Mouse (Mus musculus) CH12.LX (cell line): Measurements from ENCODE around the gene Cryba1. TPM values are rescaled to one million over a fixed set of nuclear protein-coding genes. Genes with fewer than 3 reads are reported as not detected.

Experiments used
- DNase-seq: peaks from one replicate; pipeline ENCODE4 v3.0.0-alpha.2; 2013; ENCODE audit errors: extremely low read depth
- H3K27ac ChIP-seq: 2 replicates; pipeline ENCODE4 v1.5.1; 2012; ENCODE audit warnings: low read depth, mild to moderate bottlenecking, control low read depth, moderate library complexity; ENCODE audit not compliant: insufficient read depth
- H3K27me3 ChIP-seq: replicated peaks from 2 replicates; pipeline ENCODE3; 2012; ENCODE audit warnings: inconsistent platforms
- H3K36me3 ChIP-seq, 2 experiments: replicated peaks in 1 of 2; 2 replicates each; pipeline versions ENCODE3 to v1.6.1; 2012; ENCODE audit warnings: inconsistent platforms in 1 of 2, low read length in 1 of 2, mild to moderate bottlenecking in 1 of 2, mixed read lengths in 1 of 2, moderate library complexity in 1 of 2; ENCODE audit not compliant: control insufficient read depth in 1 of 2, insufficient read depth in 1 of 2
- H3K4me1 ChIP-seq, 2 experiments: 2 replicates each; pipeline ENCODE4 v1.6.1; 2012; ENCODE audit warnings: inconsistent platforms in 1 of 2, moderate library complexity in 1 of 2; ENCODE audit not compliant: insufficient read depth in 2 of 2, control insufficient read depth in 1 of 2
- H3K4me2 ChIP-seq: 2 replicates; pipeline ENCODE4 v1.6.1; 2012; ENCODE audit warnings: low read depth, mild to moderate bottlenecking, control low read depth; ENCODE audit not compliant: poor library complexity, insufficient read depth, severe bottlenecking
- H3K4me3 ChIP-seq, 3 experiments: fragments of 150-350 bp in 1 of 3; sonication (generic) in 1 of 3; replicated peaks in 1 of 3; 2 replicates each; pipeline versions ENCODE3 to v1.5.1; 2011 to 2012; ENCODE audit warnings: low read depth in 2 of 3, low read length in 2 of 3, mild to moderate bottlenecking in 2 of 3, moderate library complexity in 2 of 3, control low read depth in 1 of 3, improper control_type of control experiment in 1 of 3, inconsistent platforms in 1 of 3, mixed read lengths in 1 of 3; ENCODE audit not compliant: poor library complexity in 1 of 3
- H3K79me2 ChIP-seq: replicated peaks from 2 replicates; pipeline ENCODE4 v1.6.1; 2012; ENCODE audit warnings: mild to moderate bottlenecking, moderate library complexity; ENCODE audit not compliant: control insufficient read depth, poor library complexity, insufficient read depth, severe bottlenecking; ENCODE audit errors: extremely low read depth
- H3K9ac ChIP-seq: 2 replicates; pipeline ENCODE4 v1.6.1; 2012; ENCODE audit warnings: low read depth, mild to moderate bottlenecking, control low read depth, moderate library complexity; ENCODE audit not compliant: insufficient read depth
- H3K9me3 ChIP-seq: replicated peaks from 2 replicates; pipeline ENCODE3; 2012; ENCODE audit warnings: low read length, inconsistent platforms, mixed read lengths
- EP300 ChIP-seq: IDR thresholded peaks from 2 replicates; pipeline ENCODE4 v1.6.1; 2011; ENCODE audit warnings: low read length, improper control_type of control experiment
- GABPA ChIP-seq: IDR thresholded peaks from 2 replicates; pipeline ENCODE4 v1.6.1; 2012; ENCODE audit warnings: low read depth, low read length, improper control_type of control experiment, inconsistent platforms; ENCODE audit not compliant: insufficient replicate concordance
- HCFC1 ChIP-seq: IDR thresholded peaks from 2 replicates; pipeline ENCODE4 v1.6.1; 2012; ENCODE audit warnings: low read depth, mild to moderate bottlenecking, inconsistent platforms, low read length, improper control_type of control experiment
- IRF4 ChIP-seq: IDR thresholded peaks from 2 replicates; pipeline ENCODE4 v1.6.1; 2014; ENCODE audit warnings: low read depth, mild to moderate bottlenecking, inconsistent platforms, low read length, improper control_type of control experiment
- JUN ChIP-seq: IDR thresholded peaks from 2 replicates; pipeline ENCODE4 v1.6.1; 2011; ENCODE audit warnings: low read depth, mild to moderate bottlenecking, low read length, improper control_type of control experiment, moderate library complexity; ENCODE audit not compliant: insufficient read depth
- JUND ChIP-seq: conservative IDR thresholded peaks from 2 replicates; pipeline ENCODE4 v1.6.1; 2011; ENCODE audit warnings: low read depth, low read length, improper control_type of control experiment
- KAT2A ChIP-seq: IDR thresholded peaks from 2 replicates; pipeline ENCODE4 v1.6.1; 2012; ENCODE audit warnings: low read length, improper control_type of control experiment, inconsistent platforms; ENCODE audit not compliant: insufficient replicate concordance
- MAFK ChIP-seq: IDR thresholded peaks from 2 replicates; pipeline ENCODE4 v1.6.1; 2011; ENCODE audit warnings: low read length, improper control_type of control experiment; ENCODE audit not compliant: insufficient replicate concordance
- MAZ ChIP-seq: IDR thresholded peaks from 2 replicates; pipeline ENCODE4 v1.6.1; 2012; ENCODE audit warnings: low read depth, mild to moderate bottlenecking, inconsistent platforms, low read length, improper control_type of control experiment, moderate library complexity
- MYC ChIP-seq: IDR thresholded peaks from 2 replicates; pipeline ENCODE4 v1.6.1; 2011; ENCODE audit warnings: low read depth, mild to moderate bottlenecking, improper control_type of control experiment, low read length
- NELFE ChIP-seq: IDR thresholded peaks from 2 replicates; pipeline ENCODE4 v1.6.1; 2011; ENCODE audit warnings: low read depth, low read length, improper control_type of control experiment
- NRF1 ChIP-seq: IDR thresholded peaks from 2 replicates; pipeline ENCODE4 v1.6.1; 2014; ENCODE audit warnings: low read depth, mild to moderate bottlenecking, inconsistent platforms, low read length, improper control_type of control experiment, moderate library complexity
- PAX5 ChIP-seq: IDR thresholded peaks from 2 replicates; pipeline ENCODE4 v1.6.1; 2012; ENCODE audit warnings: low read length, inconsistent platforms, mixed read lengths
- RAD21 ChIP-seq: IDR thresholded peaks from 2 replicates; pipeline ENCODE4 v1.6.1; 2011; ENCODE audit warnings: low read depth, mild to moderate bottlenecking, low read length, improper control_type of control experiment, moderate library complexity
- RCOR1 ChIP-seq: conservative IDR thresholded peaks from 2 replicates; pipeline ENCODE4 v1.6.1; 2012; ENCODE audit warnings: low read depth, mild to moderate bottlenecking, inconsistent platforms, low read length, improper control_type of control experiment
- SIN3A ChIP-seq: IDR thresholded peaks from 2 replicates; pipeline ENCODE4 v1.6.1; 2012; ENCODE audit warnings: low read length, improper control_type of control experiment, inconsistent platforms
- TBP ChIP-seq: conservative IDR thresholded peaks from 2 replicates; pipeline ENCODE4 v1.6.1; 2011; ENCODE audit warnings: low read depth, low read length, improper control_type of control experiment
- USF2 ChIP-seq: conservative IDR thresholded peaks from 2 replicates; pipeline ENCODE4 v1.6.1; 2011; ENCODE audit warnings: low read depth, low read length, improper control_type of control experiment
- ZC3H11A ChIP-seq: IDR thresholded peaks from 2 replicates; pipeline ENCODE4 v1.6.1; 2012; ENCODE audit warnings: low read depth, mild to moderate bottlenecking, inconsistent platforms, low read length, improper control_type of control experiment
- ZNF384 ChIP-seq: IDR thresholded peaks from 2 replicates; pipeline ENCODE4 v1.6.1; 2012; ENCODE audit warnings: low read depth, low read length, improper control_type of control experiment, inconsistent platforms
- dilution Hi-C: fragments of 300-500 bp; cut with MboI; formaldehyde crosslinking; loops from 2 replicates; pipeline ENCODE4 v1.14.3; 2020; ENCODE audit warnings: low sequenced_read_pairs; ENCODE audit not compliant: extremely low pct_unique_long_range_greater_than_20kb, extremely low pct_ligation_motif_present
- in situ Hi-C: fragments of 300-500 bp; cut with MboI; formaldehyde crosslinking; loops from 3 replicates; pipeline ENCODE4 v1.14.3; 2019; ENCODE audit warnings: low sequenced_read_pairs, low pct_ligation_motif_present, low pct_unique_long_range_greater_than_20kb, mixed read lengths
- polyA plus RNA-seq: library from polyadenylated mRNA; unstranded; fragments of >175 nt; gene quantifications from 2 replicates; pipeline ENCODE4 v1.2.1, GENCODE M21; 2012; ENCODE audit warnings: low read depth; ENCODE audit not compliant: insufficient read length
- total RNA-seq, 2 experiments: library from RNA; depleted of rRNA; stranded (reverse); fragments of 300-350 nt in 1 of 2; fragments of >200 nt in 1 of 2; gene quantifications; 2 replicates each; pipeline ENCODE4 v1.2.3; 2012 to 2014

The Cryba1 gene
- total and polyA plus RNA-seq, 3 experiments: not detected

DNA sequence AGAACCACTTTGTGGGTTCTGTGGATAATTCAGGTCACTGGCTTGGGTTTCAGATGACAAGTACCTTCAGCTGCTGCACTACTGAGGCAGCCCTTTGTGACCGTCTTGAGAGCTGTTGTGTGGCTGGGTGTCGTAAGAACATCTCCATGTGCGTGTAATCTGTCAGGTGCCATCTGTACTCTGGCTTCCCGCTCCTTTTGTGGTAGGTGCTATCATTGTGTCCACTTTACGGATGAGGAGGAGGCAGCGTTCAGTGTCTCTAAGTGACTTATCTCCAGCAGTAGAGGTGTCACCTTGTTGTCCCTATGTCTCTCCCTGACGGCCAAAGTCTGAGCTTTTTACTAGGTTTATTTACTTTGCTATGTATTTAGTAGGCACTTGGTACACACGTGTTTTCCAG lies 45.3 kb upstream of the Cryba1 start:
- no peak overlapping the region for H3K4me2 ChIP-seq
- no peaks in the 10 kb centered on the region for H3K9me3 ChIP-seq
- TF ChIP-seq JUN: no peak
- TF ChIP-seq RAD21: no peak
- no peak for TF ChIP-seq NELFE
- no peak for TF ChIP-seq ZNF384
- no peak for TF ChIP-seq MYC
- no peak for TF ChIP-seq NRF1
- no peak for TF ChIP-seq RCOR1
- no peak for TF ChIP-seq TBP
- dilution Hi-C loops (no loop called here), in situ Hi-C loops (no loop called here)
- H3K9ac ChIP-seq: no peak overlapping the region
- no peak for DNase-seq
- H3K4me1 ChIP-seq: peaks cover 4 to 6% of the 10 kb centered on the region in 2 experiments
- H3K36me3 ChIP-seq: no peaks in the 10 kb centered on the region
- H3K79me2 ChIP-seq: no peaks in the 10 kb centered on the region
- H3K27me3 ChIP-seq: no peaks in the 10 kb centered on the region
- no peak overlapping the region for H3K4me3 ChIP-seq
- no peak overlapping the region for H3K27ac ChIP-seq

DNA sequence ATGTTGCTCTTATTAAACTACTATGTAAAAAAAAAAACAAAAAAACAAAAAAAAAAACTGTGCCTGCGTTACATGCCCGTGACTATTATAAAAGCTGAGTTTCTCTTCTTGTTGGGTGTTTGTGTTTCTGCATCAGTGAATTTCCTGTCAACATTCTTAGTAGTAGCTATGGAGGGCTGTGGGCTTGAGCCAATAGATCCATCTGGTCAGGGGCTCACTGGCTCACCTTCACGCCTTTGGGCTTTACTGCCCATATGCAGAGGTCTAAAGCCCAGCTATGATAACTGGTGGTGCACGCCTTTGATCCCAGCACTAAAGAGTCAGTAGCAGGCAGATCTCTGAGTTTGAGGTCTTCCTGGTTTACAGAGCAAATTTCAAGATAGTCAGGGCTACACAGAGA lies 44.4 kb upstream of the Cryba1 start:
- Histone ChIP-seq H3K4me1 (peaks cover 4 to 10% of the 10 kb centered on the region in 2 experiments), H3K27me3 (no peaks in the 10 kb centered on the region), H3K79me2 (no peaks in the 10 kb centered on the region), H3K4me3 (no peak overlapping the region), H3K36me3 (no peaks in the 10 kb centered on the region), H3K27ac (no peak overlapping the region), H3K9me3 (no peaks in the 10 kb centered on the region)
- in situ Hi-C loops: no loop called here
- dilution Hi-C loops: no loop called here
- no peak for TF ChIP-seq IRF4
- no peak for TF ChIP-seq HCFC1
- TF ChIP-seq MAZ: no peak
- TF ChIP-seq MYC: no peak
- TF ChIP-seq GABPA: no peak
- no peak for TF ChIP-seq RAD21
- no peak for TF ChIP-seq KAT2A
- TF ChIP-seq ZC3H11A: no peak
- TF ChIP-seq MAFK: no peak
- no peak for TF ChIP-seq JUN
- no peak for TF ChIP-seq SIN3A
- TF ChIP-seq EP300: no peak
- TF ChIP-seq USF2: no peak
- no peak for TF ChIP-seq JUND
- TF ChIP-seq PAX5: no peak
- TF ChIP-seq TBP: no peak
- TF ChIP-seq, all 38 proteins: peak for 0
- DNase-seq: no peak
- Histone ChIP-seq H3K4me2 (no peak overlapping the region), H3K9ac (no peak overlapping the region)
